Mouse (Mus musculus) heart, embryonic 16.5 days (tissue): ENCODE data around the gene Samd4b. TPM values are rescaled to one million over a fixed set of nuclear protein-coding genes. Genes with fewer than 3 reads are reported as not detected.

Experiments
- ATAC-seq: fragments of 200-750 bp; cut with Nextera tagmentation; replicated peaks from 2 replicates; pipeline ENCODE4 v1.8.0; 2017; ENCODE audit warnings: moderate number of reproducible peaks; ENCODE audit not compliant: insufficient read depth, low FRiP score; ENCODE audit errors: extremely low read depth
- H3K27ac ChIP-seq: fragments of 300-500 bp; sonication (generic); 2 replicates; pipeline ENCODE4 v1.5.1; 2014; ENCODE audit warnings: mild to moderate bottlenecking, low read length, control low read depth, moderate library complexity
- H3K27me3 ChIP-seq: fragments of 300-500 bp; sonication (generic); 2 replicates; pipeline ENCODE4 v1.6.1; 2014; ENCODE audit warnings: low read length, mixed read lengths; ENCODE audit not compliant: control insufficient read depth, insufficient read depth
- H3K36me3 ChIP-seq: fragments of 300-500 bp; sonication (generic); 2 replicates; pipeline ENCODE4 v1.6.1; 2014; ENCODE audit not compliant: control insufficient read depth, insufficient read depth
- H3K4me1 ChIP-seq: fragments of 300-500 bp; sonication (generic); 2 replicates; pipeline ENCODE4 v1.6.1; 2014; ENCODE audit warnings: low read length, mixed read lengths; ENCODE audit not compliant: control insufficient read depth, insufficient read depth
- H3K4me2 ChIP-seq: fragments of 300-500 bp; sonication (generic); 2 replicates; pipeline ENCODE4 v1.6.1; 2014; ENCODE audit warnings: low read depth, mild to moderate bottlenecking, control low read depth, low read length
- H3K4me3 ChIP-seq: fragments of 300-500 bp; sonication (generic); 2 replicates; pipeline ENCODE4 v1.5.1; 2014; ENCODE audit warnings: mild to moderate bottlenecking, control low read depth, low read length
- H3K9ac ChIP-seq: fragments of 300-500 bp; sonication (generic); 2 replicates; pipeline ENCODE4 v1.6.1; 2014; ENCODE audit warnings: low read length, control low read depth
- H3K9me3 ChIP-seq: fragments of 300-500 bp; sonication (generic); replicated peaks from 2 replicates; pipeline ENCODE4 v1.6.1; 2016; ENCODE audit warnings: low read length; ENCODE audit not compliant: control insufficient read depth
- WGBS: fragments of 180-500 bp; shearing (Covaris S2); extraction: QIAGEN DNeasy Blood & Tissue Kit; methylation state at CpG from one replicate; pipeline ENCODE4 v1.1.7; 2014; 5-methylcytosine and 5-hydroxymethylcytosine counted together
- polyA plus RNA-seq: library from polyadenylated mRNA; unstranded; fragments of >200 nt; fragmentation: Nextera tagmentation; extraction: Ambion mirVana; gene quantifications from 2 replicates; pipeline ENCODE4 v1.2.1, GENCODE M21; 2015

Samd4b gene
- 16.0 and 20.6 TPM in 2 replicates for polyA plus RNA-seq

DNA sequence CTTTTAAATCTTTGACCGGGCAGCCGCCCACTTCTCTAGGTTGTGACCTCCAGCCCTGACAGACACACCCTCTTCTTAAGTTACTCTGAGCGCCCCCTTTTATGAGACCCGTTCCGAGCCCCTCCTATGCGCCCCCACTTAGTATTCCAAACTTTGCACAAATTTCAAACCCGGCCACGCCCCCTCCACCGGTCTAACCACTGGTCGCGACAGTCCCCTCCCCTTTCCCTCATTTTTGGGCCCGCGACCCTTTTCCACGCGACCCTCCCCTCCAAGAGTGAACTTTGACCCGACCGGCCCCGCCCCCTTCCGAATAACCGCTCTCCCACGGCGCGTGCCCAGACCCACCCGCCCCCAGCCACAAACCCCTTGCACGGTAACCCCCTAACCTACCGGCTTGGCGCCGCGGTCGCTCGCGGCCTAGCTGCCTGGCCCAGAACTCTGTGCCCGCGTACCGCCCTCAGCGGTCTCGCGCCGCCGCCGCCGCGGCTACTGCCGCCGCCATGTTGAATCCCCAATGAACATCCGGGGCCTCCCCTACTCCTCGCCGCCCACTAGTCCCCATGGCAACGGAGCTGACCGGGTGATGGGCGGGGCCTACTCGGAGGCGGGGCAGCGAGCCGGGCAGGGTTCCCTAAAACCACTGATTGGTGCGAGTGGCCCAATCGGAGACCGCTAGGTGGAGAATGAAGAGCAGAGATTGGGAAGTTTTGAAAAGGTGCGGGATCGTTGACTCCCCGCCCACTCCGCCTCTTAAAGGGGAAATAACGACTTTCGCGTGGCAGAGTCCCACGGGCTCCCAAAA lies at the start of gene Samd4b, which contains the start of gene Pak4:
Gene Samd4b, minus strand, starts transcription at position 503 of the 805 bp plus-strand sequence.
Gene Pak4, minus strand, starts transcription at position 544 of the 805 bp plus-strand sequence.
- peak within 1 kb of the TSS; percentile 83 for H3K4me2 ChIP-seq
- peak within 1 kb of the TSS; percentile 86 for H3K9ac ChIP-seq
- H3K9me3 ChIP-seq = no peaks in the 10 kb centered on the region
- H3K36me3 ChIP-seq = no peaks in the 10 kb centered on the region
- peaks cover 36% of the 10 kb centered on the region for H3K4me1 ChIP-seq
- H3K4me3 ChIP-seq = peak within 1 kb of the TSS; percentile 78
- ATAC-seq = peak; percentile 95
- peak within 1 kb of the TSS; percentile 65 for H3K27ac ChIP-seq
- no peaks in the 10 kb centered on the region for H3K27me3 ChIP-seq
- WGBS = under 1% methylated on average over 66 of the region's 66 CpGs

GRCm38 (mm10) chr7:28647016-28647415 lies 49.1 kb upstream of the Samd4b start:
- Histone ChIP-seq H3K4me2 (no peak overlapping the region), H3K27me3 (no peaks in the 10 kb centered on the region), H3K4me3 (no peak overlapping the region), H3K9ac (no peak overlapping the region), H3K27ac (no peak overlapping the region), H3K4me1 (no peaks in the 10 kb centered on the region), H3K9me3 (no peaks in the 10 kb centered on the region), H3K36me3 (no peaks in the 10 kb centered on the region)
- no peak for ATAC-seq
- WGBS = 49% methylated on average over 7 of the region's 7 CpGs

DNA sequence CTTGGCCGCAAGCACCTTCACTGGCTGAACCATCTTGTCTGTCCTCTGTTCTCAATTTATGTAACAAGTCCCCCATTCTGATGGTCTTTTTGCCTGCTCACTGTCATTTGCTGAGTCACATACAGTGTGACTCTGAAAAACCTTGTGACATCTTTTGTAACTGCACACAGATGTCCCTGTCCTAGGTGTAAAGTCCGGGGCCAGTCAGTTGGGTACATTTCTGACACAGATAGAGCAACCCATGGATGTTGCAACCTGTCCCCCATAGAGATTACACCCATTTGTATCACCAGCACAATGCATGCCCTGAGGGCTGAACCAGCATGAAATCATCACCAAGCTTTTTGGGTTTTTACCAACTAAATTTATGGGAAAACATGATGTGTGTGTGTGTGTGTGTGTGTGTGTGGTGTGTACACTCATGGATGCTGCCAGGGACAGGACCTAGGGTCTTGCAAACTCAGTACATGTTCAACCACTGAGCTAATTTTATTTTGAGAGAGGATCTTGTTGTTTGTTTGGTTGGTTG lies 48.1 kb upstream of the Samd4b start:
- WGBS = 84% methylated on average over 2 of the region's 2 CpGs
- H3K36me3 ChIP-seq = no peaks in the 10 kb centered on the region
- no peak overlapping the region for H3K9ac ChIP-seq
- H3K4me1 ChIP-seq = no peaks in the 10 kb centered on the region
- no peak overlapping the region for H3K4me2 ChIP-seq
- no peak for ATAC-seq
- no peak overlapping the region for H3K4me3 ChIP-seq
- no peaks in the 10 kb centered on the region for H3K27me3 ChIP-seq
- no peak overlapping the region for H3K27ac ChIP-seq
- no peaks in the 10 kb centered on the region for H3K9me3 ChIP-seq

DNA sequence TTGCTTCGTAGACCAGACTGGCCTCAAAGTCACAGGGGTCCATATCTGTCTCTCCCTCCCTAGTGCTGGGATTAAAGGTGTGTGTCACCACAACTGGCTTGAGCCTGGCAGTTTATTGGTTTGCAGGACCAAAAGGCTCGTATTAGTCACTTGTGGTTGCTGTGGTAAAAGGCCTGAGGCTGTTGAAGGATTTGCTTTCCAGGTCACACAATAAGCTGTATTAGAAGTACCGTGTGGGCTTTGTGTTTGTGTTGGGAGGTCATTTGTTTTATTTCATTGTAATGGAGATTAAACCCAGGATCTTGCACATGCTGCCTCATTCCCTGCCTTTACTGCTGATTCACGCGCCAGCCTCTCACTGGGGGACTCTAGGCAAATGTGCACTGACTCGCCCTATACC lies 47.4 kb upstream of the Samd4b start:
- no peaks in the 10 kb centered on the region for H3K27me3 ChIP-seq
- no peaks in the 10 kb centered on the region for H3K9me3 ChIP-seq
- H3K4me2 ChIP-seq = no peak overlapping the region
- no peaks in the 10 kb centered on the region for H3K36me3 ChIP-seq
- H3K27ac ChIP-seq = no peak overlapping the region
- no peak for ATAC-seq
- H3K9ac ChIP-seq = no peak overlapping the region
- H3K4me1 ChIP-seq = no peaks in the 10 kb centered on the region
- WGBS = 76% methylated on average over 6 of the region's 6 CpGs
- no peak overlapping the region for H3K4me3 ChIP-seq

DNA sequence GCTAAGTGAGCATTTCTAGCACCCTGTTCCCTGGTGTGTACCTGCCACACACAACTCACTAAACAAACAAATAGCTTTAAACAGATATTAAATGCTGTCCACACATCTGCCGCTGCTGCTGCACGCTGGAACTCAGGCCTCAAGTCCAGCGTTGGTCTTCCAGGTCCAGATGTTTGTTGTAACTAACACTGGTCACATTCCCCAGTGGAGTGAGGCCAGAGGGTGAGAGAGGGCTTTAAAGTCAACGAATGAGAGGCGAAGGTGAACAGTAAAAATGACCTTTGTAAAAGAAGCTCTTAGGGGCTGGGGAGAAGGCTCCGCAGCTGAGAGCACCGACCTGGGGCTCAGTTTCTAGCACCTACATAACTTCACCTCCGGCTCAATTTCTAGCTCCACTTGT lies 43.6 kb upstream of the Samd4b start:
- Histone ChIP-seq H3K4me1 (no peaks in the 10 kb centered on the region), H3K36me3 (no peaks in the 10 kb centered on the region), H3K27me3 (no peaks in the 10 kb centered on the region), H3K9ac (no peak overlapping the region), H3K4me2 (no peak overlapping the region), H3K9me3 (no peaks in the 10 kb centered on the region), H3K4me3 (no peak overlapping the region), H3K27ac (no peak overlapping the region)
- no peak for ATAC-seq
- 58% methylated on average over 8 of the region's 8 CpGs for WGBS

GRCm38 (mm10) chr7:28637511-28637910 lies 39.6 kb upstream of the Samd4b start:
- WGBS = 9% methylated on average over 8 of the region's 8 CpGs

GRCm38 (mm10) chr7:28634128-28634527 lies 36.2 kb upstream of the Samd4b start:
- H3K4me1 ChIP-seq = no peaks in the 10 kb centered on the region
- no peak overlapping the region for H3K27ac ChIP-seq
- no peak overlapping the region for H3K9ac ChIP-seq
- H3K9me3 ChIP-seq = peaks cover 3% of the 10 kb centered on the region; the same call in 1 of the 2 replicates
- H3K4me3 ChIP-seq = no peak overlapping the region
- no peak for ATAC-seq
- H3K4me2 ChIP-seq = no peak overlapping the region
- H3K36me3 ChIP-seq = no peaks in the 10 kb centered on the region
- H3K27me3 ChIP-seq = peaks cover 31% of the 10 kb centered on the region
- WGBS = 39% methylated on average over 4 of the region's 4 CpGs

More at GRCm38 (mm10) chr7:28637511-28637910, 39.6 kb upstream of the Samd4b start:
- Histone ChIP-seq H3K9ac (no peak overlapping the region), H3K4me1 (no peaks in the 10 kb centered on the region), H3K4me3 (no peak overlapping the region), H3K9me3 (peaks cover 3% of the 10 kb centered on the region; the same call in 1 of the 2 replicates), H3K4me2 (0 out of 2 replicates have a peak overlapping the region, but pooled peaks have one; percentile 5), H3K27ac (no peak overlapping the region), H3K36me3 (no peaks in the 10 kb centered on the region), H3K27me3 (0 out of 2 replicates have a peak, but pooled peaks cover under 1% of the 10 kb centered on the region)
- no peak for ATAC-seq

GRCm38 (mm10) chr7:28631073-28631472 lies 33.1 kb upstream of the Samd4b start, which contains the start of gene Acp7:
Gene Acp7, minus strand, starts transcription at chr7:28631332.
- Histone ChIP-seq H3K9ac (no peak within 1 kb of the TSS), H3K4me3 (no peak within 1 kb of the TSS), H3K27me3 (peaks cover 42% of the 10 kb centered on the region), H3K4me2 (no peak within 1 kb of the TSS), H3K36me3 (no peaks in the 10 kb centered on the region), H3K9me3 (peaks cover 3% of the 10 kb centered on the region; the same call in 1 of the 2 replicates), H3K27ac (no peak within 1 kb of the TSS), H3K4me1 (no peaks in the 10 kb centered on the region)
- WGBS = 26% methylated on average over 10 of the region's 10 CpGs
- ATAC-seq = no peak

DNA sequence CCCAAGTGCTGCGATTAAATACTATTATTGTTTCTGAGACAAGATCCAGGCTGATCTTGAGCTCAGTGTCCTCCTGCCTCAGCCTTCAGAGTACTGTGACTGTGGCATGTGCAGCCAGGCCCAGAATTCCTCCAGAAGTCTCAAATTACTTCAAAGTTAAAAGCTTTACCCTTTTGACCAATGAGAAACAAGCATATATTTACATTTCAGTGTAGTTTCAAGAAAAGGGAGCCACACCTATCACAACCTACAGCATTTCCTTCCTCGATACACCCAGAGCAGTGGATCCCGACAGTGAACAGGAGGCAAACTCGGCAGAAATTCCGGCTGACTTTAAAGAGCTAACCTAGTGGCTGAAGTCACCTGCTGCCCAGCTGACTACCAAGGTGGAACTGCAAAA lies 26.8 kb upstream of the Samd4b start:
- H3K4me1 ChIP-seq = no peaks in the 10 kb centered on the region
- H3K4me2 ChIP-seq = no peak overlapping the region
- no peak for ATAC-seq
- H3K27me3 ChIP-seq = peaks cover 18% of the 10 kb centered on the region
- H3K36me3 ChIP-seq = no peaks in the 10 kb centered on the region
- H3K9me3 ChIP-seq = no peaks in the 10 kb centered on the region
- WGBS = 63% methylated on average over 5 of the region's 5 CpGs
- H3K9ac ChIP-seq = no peak overlapping the region
- H3K4me3 ChIP-seq = no peak overlapping the region
- H3K27ac ChIP-seq = no peak overlapping the region
